Mouse (Mus musculus): ENCODE data around the gene Stk24.

DNA sequence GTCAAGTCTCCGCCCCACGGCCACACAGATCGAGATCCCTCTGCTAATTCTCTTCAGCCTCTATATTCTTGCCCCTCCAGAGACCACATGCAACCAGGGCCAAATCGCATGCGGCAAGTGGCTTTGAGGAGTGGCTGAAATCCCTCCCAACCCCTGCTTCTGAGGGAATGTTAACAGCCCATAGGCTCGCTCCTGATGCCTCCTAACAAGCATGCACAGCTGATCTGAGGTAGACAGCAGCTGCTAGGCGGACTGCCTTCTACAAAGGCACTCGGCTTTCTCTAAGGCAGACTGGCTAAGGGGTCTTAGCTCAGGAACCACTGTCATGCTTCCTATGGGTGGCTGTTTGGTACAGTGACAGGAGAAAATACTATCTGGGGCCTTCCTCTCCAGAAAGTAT is 20.0 kb downstream of the Stk24 start:
- no peak for TF ChIP-seq CTCF (IDR thresholded peaks at IDR 0.05; ENCODE audit: low read depth)
- no peak for TF ChIP-seq EP300 (optimal IDR thresholded peaks at IDR 0.05)

All from stomach, postnatal 0 days (tissue).